Mouse (Mus musculus): Measurements from ENCODE around the gene Jak2. TPM values are rescaled to one million over a fixed set of nuclear protein-coding genes. Genes with fewer than 3 reads are reported as not detected.

Gene Jak2
- 15.5 and 16.1 TPM in 2 replicates for polyA plus RNA-seq (2015; fragmentation: Nextera tagmentation; extraction: Ambion mirVana)

GRCm38 (mm10) chr19:29251191-29251957 lies at the start of gene Jak2:
Gene Jak2 (plus strand): TSS chr19:29251828.

GRCm38 (mm10) chr19:29325053-29325851 lies 73.6 kb downstream of the Jak2 start, which contains the start of gene Insl6:
Gene Insl6 (minus strand): TSS chr19:29325356.

GRCm38 (mm10) chr19:29334068-29334745 lies 82.6 kb downstream of the Jak2 start, which contains the start of gene Rln1:
Gene Rln1 (minus strand): TSS chr19:29334670.

Other genes starting within 250 kb of the Jak2 start
- 40.1 and 43.2 TPM in 2 replicates for gene Ak3, start 203.9 kb upstream of the Jak2 start, polyA plus RNA-seq (2015; fragmentation: Nextera tagmentation; extraction: Ambion mirVana)
- 39.2 and 42.2 TPM in 2 replicates for gene Rcl1, start 150.5 kb upstream of the Jak2 start, polyA plus RNA-seq (2015; fragmentation: Nextera tagmentation; extraction: Ambion mirVana)
- 0.96 and 1.3 TPM in 2 replicates for gene Insl6, start 73.5 kb downstream of the Jak2 start, polyA plus RNA-seq (2015; fragmentation: Nextera tagmentation; extraction: Ambion mirVana)
- not detected in 2 replicates for gene Rln1, start 82.8 kb downstream of the Jak2 start, polyA plus RNA-seq (2015; fragmentation: Nextera tagmentation; extraction: Ambion mirVana)
- 60.7 and 78.4 TPM in 2 replicates for gene Plgrkt, start 115.6 kb downstream of the Jak2 start, polyA plus RNA-seq (2015; fragmentation: Nextera tagmentation; extraction: Ambion mirVana)
- 0.40 and 0.68 TPM in 2 replicates for gene Cd274, start 115.6 kb downstream of the Jak2 start, polyA plus RNA-seq (2015; fragmentation: Nextera tagmentation; extraction: Ambion mirVana)
- 0.10 and 0.45 TPM in 2 replicates for gene Pdcd1lg2, start 159.1 kb downstream of the Jak2 start, polyA plus RNA-seq (2015; fragmentation: Nextera tagmentation; extraction: Ambion mirVana)

Measured in spleen, postnatal 0 days (tissue).